Mouse (Mus musculus): ENCODE results near the gene Crtc3.
A peak's percentile ranks its signal among the peaks of the same experiment; 100 is the strongest.

Gene Crtc3

GRCm38 (mm10) chr7:80638460-80638859, 50.2 kb downstream of the Crtc3 start:
- no peak for DNase-seq (ENCODE audit: low spot score)

- DNase-seq (ENCODE audit: low spot score), result no peak
These were observed 51.5 kb downstream of the Crtc3 start for GRCm38 (mm10) chr7:80636953-80637800.

GRCm38 (mm10) chr7:80636288-80636952, 52.3 kb downstream of the Crtc3 start:
- no peak for DNase-seq (ENCODE audit: low spot score)

GRCm38 (mm10) chr7:80635866-80636265, 52.8 kb downstream of the Crtc3 start:
- no peak for DNase-seq (ENCODE audit: low spot score)

GRCm38 (mm10) chr7:80634741-80635140, 53.9 kb downstream of the Crtc3 start:
- no peak for DNase-seq (ENCODE audit: low spot score)

- DNase-seq (ENCODE audit: low spot score), result no peak
These were observed 55.0 kb downstream of the Crtc3 start for GRCm38 (mm10) chr7:80633635-80634034.

- DNase-seq (ENCODE audit: low spot score), result no peak
These were observed 56.7 kb downstream of the Crtc3 start for GRCm38 (mm10) chr7:80631993-80632392.

- no peak for DNase-seq (ENCODE audit: low spot score)
These were observed 57.3 kb downstream of the Crtc3 start for GRCm38 (mm10) chr7:80631405-80631804.

GRCm38 (mm10) chr7:80629369-80629768, 59.3 kb downstream of the Crtc3 start:
- DNase-seq (ENCODE audit: low spot score), result peak; percentile 26

- DNase-seq (ENCODE audit: low spot score), result peak; percentile 48
These were observed 59.9 kb downstream of the Crtc3 start for GRCm38 (mm10) chr7:80628708-80629183.

GRCm38 (mm10) chr7:80626943-80627342, 61.7 kb downstream of the Crtc3 start:
- no peak for DNase-seq (ENCODE audit: low spot score)

- no peak for DNase-seq (ENCODE audit: low spot score)
These were observed 62.8 kb downstream of the Crtc3 start for GRCm38 (mm10) chr7:80625841-80626240.

GRCm38 (mm10) chr7:80623276-80623675, 65.4 kb downstream of the Crtc3 start:
- DNase-seq (ENCODE audit: low spot score), result no peak

GRCm38 (mm10) chr7:80616096-80616495, 72.6 kb downstream of the Crtc3 start:
- DNase-seq (ENCODE audit: low spot score), result no peak

- no peak for DNase-seq (ENCODE audit: low spot score)
These were observed 74.6 kb downstream of the Crtc3 start for GRCm38 (mm10) chr7:80614042-80614441.

- no peak for DNase-seq (ENCODE audit: low spot score)
These were observed 76.4 kb downstream of the Crtc3 start for GRCm38 (mm10) chr7:80612191-80612787.

GRCm38 (mm10) chr7:80611646-80612045, 77.0 kb downstream of the Crtc3 start:
- no peak for DNase-seq (ENCODE audit: low spot score)

GRCm38 (mm10) chr7:80607503-80607902, 81.2 kb downstream of the Crtc3 start:
- DNase-seq (ENCODE audit: low spot score), result no peak

GRCm38 (mm10) chr7:80606435-80606834, 82.2 kb downstream of the Crtc3 start:
- no peak for DNase-seq (ENCODE audit: low spot score)

- DNase-seq (ENCODE audit: low spot score), result no peak
These were observed 83.1 kb downstream of the Crtc3 start for GRCm38 (mm10) chr7:80605557-80605930.

- no peak for DNase-seq (ENCODE audit: low spot score)
These were observed 83.6 kb downstream of the Crtc3 start for GRCm38 (mm10) chr7:80604908-80605556.

- no peak for DNase-seq (ENCODE audit: low spot score)
These were observed 86.1 kb downstream of the Crtc3 start for GRCm38 (mm10) chr7:80602574-80602973.
